Mouse (Mus musculus): Measurements from ENCODE around the gene Pitx2.

Gene Pitx2

DNA sequence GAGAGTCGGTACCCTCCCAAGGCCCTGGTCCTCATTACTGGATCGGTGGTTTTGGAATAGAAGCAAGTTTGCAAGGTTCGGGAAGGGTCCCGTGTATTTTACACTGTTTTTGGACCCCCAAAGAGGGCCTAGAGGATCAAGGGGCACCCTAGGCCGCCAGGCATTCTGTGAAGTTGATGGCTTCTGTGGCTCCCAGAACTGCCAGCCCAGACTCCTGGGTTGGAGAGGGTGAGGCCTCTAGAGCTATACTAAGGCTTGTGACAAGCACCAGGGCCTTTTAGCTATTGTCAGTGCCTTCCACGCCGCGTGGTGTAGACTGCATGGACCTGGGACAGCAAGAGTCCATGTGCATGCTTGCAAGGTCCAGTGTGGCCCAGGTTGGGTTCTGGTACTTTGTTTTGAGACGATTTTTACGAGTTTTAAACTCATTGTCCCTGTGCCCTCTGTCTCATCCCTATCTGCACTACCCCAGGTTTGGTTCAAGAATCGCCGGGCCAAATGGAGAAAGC, 18.2 kb downstream of the Pitx2 start:
- DNase-seq (ENCODE audit: low spot score) = peak; percentile 36

DNA sequence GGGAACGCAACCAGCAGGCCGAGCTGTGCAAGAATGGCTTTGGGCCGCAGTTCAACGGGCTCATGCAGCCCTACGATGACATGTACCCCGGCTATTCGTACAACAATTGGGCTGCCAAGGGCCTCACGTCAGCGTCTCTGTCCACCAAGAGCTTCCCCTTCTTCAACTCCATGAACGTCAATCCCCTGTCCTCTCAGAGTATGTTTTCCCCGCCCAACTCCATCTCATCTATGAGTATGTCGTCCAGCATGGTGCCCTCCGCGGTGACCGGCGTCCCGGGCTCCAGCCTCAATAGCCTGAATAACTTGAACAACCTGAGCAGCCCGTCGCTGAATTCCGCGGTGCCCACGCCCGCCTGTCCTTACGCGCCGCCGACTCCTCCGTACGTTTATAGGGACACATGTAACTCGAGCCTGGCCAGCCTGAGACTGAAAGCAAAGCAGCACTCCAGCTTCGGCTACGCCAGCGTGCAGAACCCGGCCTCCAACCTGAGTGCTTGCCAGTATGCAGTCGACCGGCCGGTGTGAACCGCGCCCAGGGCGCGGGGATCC, 18.8 kb downstream of the Pitx2 start:
- DNase-seq (ENCODE audit: low spot score) = peak; percentile 44

DNA sequence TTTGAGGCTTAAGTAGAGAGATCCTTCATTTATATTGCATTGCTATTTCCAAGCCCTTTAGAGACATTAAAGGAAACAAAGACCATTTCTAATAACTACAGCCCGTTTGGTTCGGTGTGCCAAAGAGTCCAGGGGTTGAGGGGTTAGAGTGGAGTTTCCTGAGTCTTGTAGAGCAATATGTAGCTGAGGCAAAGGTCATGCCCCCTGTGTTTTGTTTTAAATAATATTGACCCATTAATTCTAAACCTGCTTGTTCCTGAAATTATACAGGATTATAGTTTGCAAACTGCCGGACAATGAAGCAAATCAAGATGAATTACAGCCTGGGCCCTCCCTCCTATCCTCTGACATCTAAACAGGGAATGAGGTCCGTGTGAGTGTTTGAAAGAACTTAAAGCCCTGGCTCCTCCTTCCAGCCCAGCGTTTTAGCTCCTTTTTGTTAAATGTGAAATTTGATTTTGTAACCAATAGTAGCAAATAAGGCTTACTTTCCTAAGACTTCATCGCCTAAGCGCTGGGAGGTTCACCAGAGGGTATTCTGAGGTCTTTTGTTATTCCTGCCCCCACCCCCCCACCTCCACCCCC, 20.5 kb downstream of the Pitx2 start:
- peak; percentile 68 for DNase-seq (ENCODE audit: low spot score)

DNA sequence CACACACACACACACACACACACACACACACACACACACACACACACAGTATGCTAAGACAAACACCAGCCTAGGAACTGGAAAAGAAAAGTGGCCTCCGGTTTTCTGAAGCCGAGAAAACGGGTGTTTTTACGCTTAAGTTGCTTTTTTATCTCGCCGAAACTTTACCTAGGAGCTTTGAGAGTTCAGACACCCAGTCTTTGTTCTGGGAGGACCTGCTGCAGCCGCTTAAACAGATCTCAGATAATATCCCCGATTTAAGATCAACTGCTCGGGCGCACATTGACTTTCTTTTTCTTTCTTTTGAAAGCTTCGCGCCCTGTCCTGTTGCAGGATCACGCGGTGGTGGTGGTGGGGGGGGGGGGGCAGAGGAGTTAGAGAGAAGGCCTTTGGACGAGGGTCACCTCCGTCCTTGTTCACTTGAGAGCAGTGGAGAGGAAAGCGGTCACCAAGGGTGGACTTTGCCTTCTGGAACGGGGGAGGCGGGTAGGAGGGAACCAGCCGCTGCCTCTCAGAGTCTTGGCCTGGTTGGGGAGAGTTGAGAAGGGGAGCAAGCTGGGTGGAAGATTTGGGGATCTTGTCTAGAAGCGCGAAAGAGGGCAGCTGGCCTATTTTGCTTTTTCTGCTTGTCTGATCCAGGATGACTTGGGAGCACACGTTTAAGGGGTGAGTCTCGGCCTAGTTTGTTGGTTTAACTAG, 21.2 kb downstream of the Pitx2 start:
- DNase-seq (ENCODE audit: low spot score) = peak; percentile 89

DNA sequence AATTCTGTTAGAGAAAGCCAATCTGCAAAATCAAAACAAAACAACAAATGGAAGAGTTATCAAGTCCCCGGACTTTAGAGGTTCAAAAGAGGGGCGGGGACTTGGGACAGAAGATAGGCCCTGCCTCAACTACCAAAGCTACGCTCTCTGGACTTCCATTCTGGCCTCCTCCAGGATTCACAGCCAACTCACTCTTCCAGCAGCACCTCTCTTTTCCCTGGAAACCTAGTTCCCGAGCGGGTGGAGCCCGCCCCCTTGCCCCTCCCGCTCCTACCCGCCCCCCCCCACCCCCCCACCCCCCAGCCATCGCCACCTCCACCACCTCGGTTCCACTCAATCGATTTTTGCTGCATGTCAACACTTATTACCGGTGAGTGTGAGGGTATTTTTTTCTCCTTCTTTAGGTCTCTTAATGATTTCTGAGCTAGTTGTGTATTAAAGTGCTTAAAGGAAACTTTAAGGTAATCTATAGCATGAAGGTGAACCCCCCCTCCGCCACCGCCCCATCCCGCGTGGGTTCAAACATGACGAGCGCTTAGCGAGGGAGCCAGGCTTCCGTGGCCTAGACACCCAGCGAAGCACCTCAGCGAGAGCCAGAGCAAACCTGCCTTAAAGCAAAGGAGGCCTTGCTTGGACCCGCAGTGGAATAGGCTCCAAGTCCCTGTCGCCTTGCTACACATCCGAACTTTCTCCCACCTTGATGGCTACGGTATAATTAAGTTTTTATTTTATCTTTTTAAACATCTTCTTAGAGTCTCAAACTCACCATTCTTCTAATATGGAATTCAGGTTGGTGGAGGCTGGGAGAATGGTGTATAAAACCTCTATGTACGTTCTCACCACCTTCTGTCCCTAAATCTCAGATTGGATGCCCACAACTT, 21.9 kb downstream of the Pitx2 start:
- DNase-seq (ENCODE audit: low spot score) = peak; percentile 66

DNA sequence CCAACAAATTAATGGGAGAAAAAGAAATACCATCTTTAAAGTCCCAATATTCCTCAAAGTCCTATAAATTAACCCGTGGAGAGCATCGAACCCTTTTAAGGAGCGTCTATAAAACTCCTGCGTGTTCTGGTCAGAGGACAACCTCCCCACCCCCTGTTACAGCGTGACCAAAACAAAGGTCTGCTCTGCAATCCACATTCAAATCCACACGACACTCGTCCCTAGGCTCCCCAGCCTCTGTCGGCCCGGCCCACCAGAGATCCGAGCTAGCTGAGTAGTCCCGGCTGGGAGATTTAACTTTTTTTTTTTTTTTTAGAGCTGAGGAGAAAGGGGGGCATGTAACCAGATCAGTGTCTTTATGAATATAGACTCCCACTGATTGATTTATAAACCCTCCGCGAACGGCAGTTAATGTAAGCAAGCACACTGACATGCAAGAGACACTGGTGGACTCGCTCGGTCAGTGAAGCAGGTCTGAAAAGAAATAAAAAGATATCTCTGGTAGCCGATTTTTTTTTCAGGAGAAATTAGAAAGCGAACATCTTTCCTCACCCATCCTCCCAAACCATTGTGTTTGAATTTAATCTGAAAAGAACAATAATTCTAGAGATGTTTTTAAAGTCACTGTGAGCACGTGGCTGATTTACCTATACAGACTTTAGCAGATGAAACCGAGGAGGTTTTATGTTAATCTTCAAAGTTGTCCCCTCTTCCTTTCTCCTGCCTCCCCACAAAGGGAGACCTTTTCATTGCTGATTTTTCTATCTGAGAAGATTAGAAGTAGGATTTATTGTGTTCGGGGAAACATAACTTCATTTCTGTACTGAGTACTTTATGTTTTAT, 23.0 kb downstream of the Pitx2 start:
- peak; percentile 23 for DNase-seq (ENCODE audit: low spot score)

DNA sequence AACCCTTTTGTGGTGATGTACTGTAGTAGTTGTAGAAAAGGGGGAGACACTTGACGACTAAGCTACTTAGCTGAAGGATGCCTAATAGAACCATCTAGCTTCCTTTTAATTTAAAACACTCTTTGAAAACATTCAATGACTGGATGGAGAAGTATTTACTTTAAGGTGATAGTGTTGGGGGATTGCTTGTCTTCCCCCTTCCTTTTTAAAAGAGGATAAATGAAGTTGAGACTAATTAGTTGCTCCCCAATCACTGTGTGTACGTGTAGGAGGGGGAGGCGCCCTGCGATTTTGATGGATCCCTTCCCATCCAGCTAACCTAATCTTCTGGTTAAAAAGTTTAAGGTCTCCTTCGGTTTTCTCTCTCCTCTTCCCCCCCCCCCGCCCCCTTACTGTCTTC, 23.7 kb downstream of the Pitx2 start:
- no peak for DNase-seq (ENCODE audit: low spot score)

DNA sequence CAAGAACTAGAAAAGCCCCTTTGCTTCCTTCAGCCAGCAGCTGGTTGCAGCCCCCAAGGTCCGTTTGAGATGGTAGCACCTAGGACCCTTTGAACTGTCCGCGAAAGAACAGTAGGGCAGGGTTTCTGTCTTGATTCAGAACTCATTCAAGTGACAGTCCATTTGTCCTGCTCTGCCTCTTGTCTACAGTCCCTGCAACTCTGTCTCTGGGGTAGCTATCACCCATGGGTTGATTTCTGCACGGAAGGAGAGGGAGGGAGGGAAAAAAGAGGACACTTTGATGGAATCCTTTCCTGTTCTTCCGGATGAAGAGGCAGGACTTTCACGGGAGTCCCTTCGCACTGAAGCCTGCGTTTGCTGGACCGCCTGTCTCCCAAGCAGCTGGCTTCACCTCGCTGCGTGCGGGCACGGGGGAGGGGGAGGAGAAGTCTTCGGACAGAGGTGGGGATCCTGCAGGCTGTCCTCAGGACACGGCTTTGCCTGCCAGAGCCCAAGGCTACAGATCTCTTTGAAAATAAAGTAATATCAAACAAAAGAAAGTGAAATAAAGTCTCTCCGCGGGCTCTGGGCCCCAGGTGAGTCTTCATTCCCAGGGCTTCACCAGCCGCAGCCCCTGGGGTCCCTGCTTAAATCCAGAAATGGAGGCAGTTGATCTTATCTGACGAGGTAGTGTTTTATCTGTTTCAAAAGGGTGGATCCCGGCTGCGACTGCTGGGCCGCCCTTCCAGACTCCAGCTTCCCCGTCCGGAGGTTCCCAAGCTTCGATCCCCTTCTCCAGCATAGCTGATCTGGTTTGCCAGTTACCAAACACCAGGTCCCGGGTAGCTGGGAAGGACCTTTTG, 24.5 kb downstream of the Pitx2 start:
- peak; percentile 66 for DNase-seq (ENCODE audit: low spot score)

DNA sequence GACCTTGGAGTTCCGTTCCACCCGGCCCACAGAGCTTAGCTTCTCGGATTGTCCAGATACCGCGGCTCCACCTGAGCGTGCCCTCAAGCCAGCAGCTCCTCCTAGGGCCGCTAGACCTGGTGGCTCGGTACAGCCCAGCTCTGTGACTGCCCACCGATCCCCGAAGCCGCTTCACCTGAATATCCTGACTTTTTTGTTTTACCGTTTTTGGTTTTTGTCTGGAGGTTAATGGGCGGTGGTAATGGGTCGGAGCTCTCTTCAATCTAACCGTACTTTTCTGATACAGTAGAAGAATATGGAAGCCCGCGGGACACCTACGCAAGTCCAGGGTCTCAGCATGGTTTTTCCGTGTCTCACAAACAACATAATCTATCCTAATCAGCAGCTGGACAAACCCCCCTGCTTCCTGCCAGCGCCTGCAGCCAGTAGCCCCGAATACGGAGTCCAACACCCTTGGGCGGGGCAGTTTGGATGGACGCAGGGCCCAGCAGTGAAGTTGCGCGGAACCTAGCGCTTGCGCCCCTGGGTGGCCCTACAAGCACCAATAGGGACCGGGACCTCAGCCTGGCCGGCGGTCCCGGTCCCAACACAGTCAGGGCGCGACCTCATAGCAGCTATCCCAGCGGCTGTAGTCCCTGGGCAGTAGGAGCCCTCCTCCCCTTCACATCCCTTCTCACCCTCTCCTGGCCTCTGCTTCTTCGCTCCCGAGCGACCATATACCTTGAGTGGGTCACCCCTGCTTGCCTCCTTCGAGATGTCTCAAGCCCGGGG, 25.3 kb downstream of the Pitx2 start:
- DNase-seq (ENCODE audit: low spot score) = peak; percentile 79

DNA sequence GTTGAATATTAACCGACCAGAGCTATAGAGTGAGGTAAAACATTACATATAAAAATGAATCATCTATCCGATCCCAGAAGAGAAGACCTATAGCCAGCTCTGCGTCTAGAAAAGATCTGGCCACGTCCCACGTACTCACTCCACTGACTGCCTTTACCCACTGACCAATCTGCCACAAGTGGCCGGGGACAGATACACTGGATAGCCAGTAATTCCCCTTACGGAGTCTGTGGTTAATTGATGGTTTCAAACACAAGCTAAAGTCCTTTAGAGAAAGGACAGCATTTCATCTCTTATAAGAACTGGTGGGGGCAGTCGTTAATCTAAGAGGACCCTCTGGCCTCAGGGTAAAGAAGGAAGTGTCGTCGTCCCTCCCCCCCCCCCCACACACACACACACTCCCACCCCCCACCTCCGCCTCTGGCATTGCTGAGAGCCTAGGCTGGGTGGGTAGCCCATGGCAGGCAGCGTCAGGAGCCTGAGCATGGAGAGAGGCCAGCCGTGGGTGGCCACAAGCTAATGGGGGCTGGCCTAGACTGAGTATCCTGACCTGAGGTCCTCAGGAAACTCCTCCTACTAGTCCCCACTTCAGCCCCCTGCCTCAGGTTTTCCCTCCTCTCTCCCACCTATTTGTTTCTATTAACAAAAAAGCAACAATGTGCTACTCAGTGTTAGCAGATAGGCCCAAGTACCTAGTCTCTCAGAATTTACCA, 26.1 kb downstream of the Pitx2 start:
- DNase-seq (ENCODE audit: low spot score) = no peak

DNA sequence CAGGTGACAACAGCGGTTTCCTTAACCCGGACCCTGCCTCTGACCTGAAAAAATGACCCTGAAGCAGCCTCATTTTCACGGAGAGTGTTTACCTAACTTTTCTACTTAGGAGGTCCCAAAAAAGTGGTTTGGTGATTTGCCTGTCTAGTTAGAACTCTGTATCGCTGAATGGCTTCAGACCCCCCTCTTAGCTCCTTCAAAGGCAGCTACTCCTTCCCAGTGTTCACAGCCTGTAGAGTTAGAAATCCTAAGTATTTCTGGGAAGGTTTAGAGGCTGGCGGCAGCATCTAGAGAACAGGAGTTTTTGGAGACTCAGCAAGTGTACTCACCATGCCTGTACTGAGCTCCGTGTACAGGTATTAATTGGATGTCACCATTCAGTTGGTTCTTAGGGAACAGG, 27.0 kb downstream of the Pitx2 start:
- DNase-seq (ENCODE audit: low spot score) = no peak

DNA sequence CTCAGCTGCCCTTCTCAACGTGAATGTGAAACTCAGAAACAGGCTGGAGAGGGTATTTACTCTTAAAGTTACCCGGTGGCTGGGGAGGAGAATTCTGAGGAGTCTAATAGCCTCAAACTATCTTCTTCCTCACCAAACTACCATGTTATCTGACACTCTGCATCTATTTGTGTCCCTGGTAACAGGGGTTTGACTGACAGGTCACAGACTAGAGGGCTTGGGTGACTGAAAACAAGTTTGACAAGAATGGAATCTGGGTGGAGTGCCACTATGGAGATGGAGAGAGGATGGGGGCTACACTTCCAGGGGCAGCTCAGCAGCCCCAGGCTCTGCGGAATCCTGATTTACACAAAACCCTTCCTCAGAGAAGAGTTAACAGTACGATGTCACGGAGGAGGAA, 27.7 kb downstream of the Pitx2 start:
- no peak for DNase-seq (ENCODE audit: low spot score)

DNA sequence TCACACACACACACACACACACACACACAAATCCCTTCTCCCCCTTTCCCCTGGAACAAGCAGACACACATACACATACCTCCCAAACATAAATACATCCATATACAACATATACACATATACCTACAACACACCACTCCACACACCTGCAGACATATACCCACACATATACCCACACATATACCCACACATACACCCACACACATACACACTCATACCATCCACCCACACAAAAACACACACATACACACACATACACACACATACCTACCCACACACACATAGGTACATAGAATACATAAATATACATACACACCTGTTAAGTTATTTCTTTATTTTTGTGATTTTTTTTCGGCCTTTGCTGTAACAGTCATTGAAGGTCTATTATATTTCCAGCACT, 38.3 kb downstream of the Pitx2 start:
- no peak for DNase-seq (ENCODE audit: low spot score)

DNA sequence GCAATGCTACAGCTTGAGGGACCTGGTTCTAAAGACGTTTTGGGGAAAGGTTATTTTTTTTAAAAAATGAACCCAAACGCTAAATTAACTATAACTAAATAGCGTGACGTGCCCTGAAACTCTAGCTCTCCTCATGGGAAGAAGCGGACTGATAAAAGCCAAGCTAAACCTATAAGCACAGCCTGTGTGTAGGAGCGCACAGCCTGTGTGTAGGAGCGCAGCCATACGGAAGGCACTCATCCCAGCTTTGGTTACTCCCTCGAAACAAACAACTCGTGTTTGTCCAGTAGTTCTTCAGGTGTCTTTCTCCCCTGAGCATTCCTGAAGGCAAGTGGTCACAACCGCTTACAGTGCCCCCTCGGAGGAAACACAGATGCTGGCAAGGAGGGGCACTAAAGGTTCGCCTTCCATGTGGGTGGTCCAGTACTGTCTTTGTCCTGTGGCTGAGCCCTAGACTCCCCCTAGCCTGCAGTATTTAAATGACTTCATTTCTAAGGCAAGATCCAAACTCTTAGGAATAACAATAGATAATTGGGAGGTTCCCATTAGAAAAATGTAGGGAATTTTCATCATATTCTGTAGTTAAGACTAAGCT, 39.1 kb downstream of the Pitx2 start:
- DNase-seq (ENCODE audit: low spot score) = no peak

DNA sequence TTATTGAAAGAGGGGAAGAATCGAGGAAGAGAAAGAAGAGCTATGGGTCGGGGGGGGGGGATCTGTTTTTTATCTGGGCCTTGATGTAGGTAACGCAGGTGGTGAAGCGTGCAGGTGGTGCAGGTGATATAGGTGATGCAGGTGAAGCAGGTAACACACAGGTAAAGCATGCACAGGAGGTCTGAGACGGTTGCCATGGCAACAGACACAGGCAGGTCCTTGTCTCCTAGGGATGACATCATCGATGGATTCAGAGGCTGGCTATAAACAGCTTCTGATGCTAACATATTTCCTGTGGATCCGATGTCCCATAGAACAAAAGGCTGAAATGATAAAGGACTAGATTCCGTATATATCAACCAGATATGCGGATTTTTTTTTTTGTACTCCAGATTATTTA, 51.3 kb downstream of the Pitx2 start:
- no peak for DNase-seq (ENCODE audit: low spot score)

DNA sequence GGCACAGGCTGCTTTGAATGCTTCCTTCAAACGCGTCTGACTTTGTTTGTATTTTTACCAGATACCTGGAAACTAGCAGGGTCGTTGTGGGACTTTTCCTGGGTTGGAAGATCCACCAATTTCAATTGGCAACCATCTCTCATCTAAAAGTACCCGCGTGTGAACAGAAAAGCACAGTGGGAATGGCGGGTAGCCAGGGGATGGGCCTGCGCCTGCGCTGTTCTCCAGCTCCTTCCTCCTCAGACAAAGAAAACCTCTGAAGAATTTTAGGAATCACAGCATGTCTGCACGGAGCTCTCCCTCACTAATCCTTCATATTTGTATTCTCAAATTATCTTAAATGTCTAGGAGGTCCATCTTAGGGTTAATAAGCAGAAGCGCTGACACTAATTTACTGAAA, 54.6 kb downstream of the Pitx2 start:
- no peak for DNase-seq (ENCODE audit: low spot score)

DNA sequence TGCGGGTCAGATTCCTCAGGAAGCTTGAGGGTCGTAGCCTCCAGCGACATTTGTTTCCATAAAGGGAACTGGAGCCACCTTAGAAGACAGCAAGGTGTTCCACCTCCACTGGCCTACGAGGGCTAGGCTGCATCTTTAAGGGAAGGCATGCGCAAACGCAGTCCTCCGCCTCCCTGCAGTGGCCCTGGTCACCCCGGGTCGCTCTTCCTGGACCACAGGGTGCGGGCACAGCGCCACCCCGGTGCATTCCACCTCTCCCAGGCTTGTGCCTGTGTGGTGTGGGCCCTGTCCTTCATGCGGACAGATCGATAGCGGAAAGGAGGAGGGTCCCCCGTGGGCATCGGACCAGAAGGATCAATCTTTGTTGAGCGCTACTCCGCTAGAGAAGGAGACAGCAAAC, 56.6 kb downstream of the Pitx2 start:
- no peak for DNase-seq (ENCODE audit: low spot score)

DNA sequence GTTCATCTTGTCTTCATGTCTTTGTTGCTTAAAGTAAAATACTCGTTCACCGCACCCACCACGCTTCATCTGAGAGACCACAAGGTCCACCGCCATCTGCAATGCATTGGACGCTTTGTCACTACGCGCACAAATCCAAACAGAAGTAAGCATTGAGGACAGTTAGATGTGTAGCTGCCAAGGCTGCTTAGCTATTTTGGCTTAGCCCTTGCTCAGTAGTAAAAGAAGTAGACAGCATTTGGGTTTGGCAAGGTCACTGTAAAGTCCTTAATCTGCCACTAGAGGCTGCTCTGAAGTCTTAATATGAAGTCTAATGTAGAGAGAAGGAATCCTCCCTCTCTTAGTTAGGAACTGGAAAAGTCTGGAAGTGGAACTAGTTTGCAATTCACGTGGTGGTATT, 57.1 kb downstream of the Pitx2 start:
- DNase-seq (ENCODE audit: low spot score) = no peak

DNA sequence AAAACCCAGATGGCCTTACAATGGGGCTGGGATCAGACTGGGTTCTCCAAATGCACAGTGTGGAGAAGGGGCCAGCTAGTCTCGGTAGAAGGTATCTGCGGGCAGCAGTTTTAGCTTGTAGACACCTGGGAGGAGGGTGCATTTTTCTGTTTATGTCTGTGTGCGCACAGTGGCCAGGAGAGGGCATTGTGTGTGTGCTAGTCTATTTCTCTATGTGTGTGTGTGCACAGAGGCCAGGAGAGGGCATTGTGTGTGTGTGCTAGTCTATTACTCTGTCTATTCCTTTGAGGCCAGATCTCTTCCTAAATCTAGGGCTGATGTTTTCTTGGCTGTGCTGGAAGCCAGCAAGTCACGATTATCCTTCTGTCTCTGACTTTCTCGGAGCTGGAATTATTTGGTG, 58.8 kb downstream of the Pitx2 start:
- peak; percentile 31 for DNase-seq (ENCODE audit: low spot score)
